Comparison of ENCODE assay signal across 15 mouse cellular contexts in genomic region chr7:34616275-34616674, GRCm38 (mm10). TPM values are rescaled to one million over a fixed set of nuclear protein-coding genes. Genes with fewer than 3 reads are reported as not detected.
DNase-seq lines count a peak whose midpoint lies in the region; ATAC-seq and TF ChIP-seq lines count a peak whose summit lies in the region.
"Had no signal": no experiment of that assay in that cellular context is flagged by ENCODE, and none has a peak within 500 bp of the region (broad histone marks: within the 10 kb centered on the region; RNA-seq: fewer than 3 reads in every experiment).

No protein-coding gene starts in this region.

- H3K27me3 ChIP-seq in hindbrain, postnatal 0 days (ENCODE audit: insufficient read depth, low read length) = no peaks in the 10 kb centered on the region
- no peaks in the 10 kb centered on the region for H3K27me3 ChIP-seq in hindbrain, embryonic 13.5 days
- H3K27me3 ChIP-seq in midbrain, embryonic 11.5 days (ENCODE audit: control insufficient read depth, insufficient read depth, low read length) = no peaks in the 10 kb centered on the region
- H3K27me3 ChIP-seq in midbrain, embryonic 16.5 days (ENCODE audit: control insufficient read depth, insufficient read depth, low read depth, low read length) = no peaks in the 10 kb centered on the region
- H3K27me3 ChIP-seq in stomach, postnatal 0 days (ENCODE audit: control insufficient read depth, insufficient read depth, low read length) = no peaks in the 10 kb centered on the region
- no peaks in the 10 kb centered on the region for H3K27me3 ChIP-seq in hindbrain, embryonic 14.5 days (ENCODE audit: control insufficient read depth, insufficient read depth, low read length)
- H3K27me3 ChIP-seq: forebrain, embryonic 12.5 days; intestine, embryonic 15.5 days; limb, embryonic 13.5 days; stomach, embryonic 15.5 days had no signal

- no peak for ATAC-seq in hindbrain, postnatal 0 days
- no peak for ATAC-seq in hindbrain, embryonic 13.5 days (ENCODE audit: low FRiP score)
- ATAC-seq in midbrain, embryonic 11.5 days (ENCODE audit: low FRiP score) = no peak
- no peak for ATAC-seq in midbrain, embryonic 16.5 days
- ATAC-seq in stomach, postnatal 0 days (ENCODE audit: low FRiP score, low TSS enrichment) = no peak
- ATAC-seq in hindbrain, embryonic 14.5 days (ENCODE audit: low FRiP score) = no peak
- ATAC-seq: intestine, embryonic 15.5 days had no signal

- H3K4me1 ChIP-seq in hindbrain, postnatal 0 days (ENCODE audit: insufficient read depth, low read length) = no peaks in the 10 kb centered on the region
- H3K4me1 ChIP-seq in hindbrain, embryonic 13.5 days (replicated peaks) = no peaks in the 10 kb centered on the region
- no peaks in the 10 kb centered on the region for H3K4me1 ChIP-seq in midbrain, embryonic 11.5 days (ENCODE audit: control insufficient read depth, insufficient read depth, low read length)
- no peaks in the 10 kb centered on the region for H3K4me1 ChIP-seq in midbrain, embryonic 16.5 days (ENCODE audit: control insufficient read depth, insufficient read depth, low read length)
- no peaks in the 10 kb centered on the region for H3K4me1 ChIP-seq in stomach, postnatal 0 days (replicated peaks; ENCODE audit: control insufficient read depth, insufficient read depth)
- no peaks in the 10 kb centered on the region for H3K4me1 ChIP-seq in hindbrain, embryonic 14.5 days (replicated peaks; ENCODE audit: control insufficient read depth, insufficient read depth, low read length)
- H3K4me1 ChIP-seq: forebrain, embryonic 12.5 days; intestine, embryonic 15.5 days; stomach, embryonic 15.5 days had no signal

- peak; percentile 45 for TF ChIP-seq CTCF in hindbrain, postnatal 0 days (IDR thresholded peaks at IDR 0.05; ENCODE audit: low read depth)
- TF ChIP-seq CTCF in stomach, postnatal 0 days (IDR thresholded peaks at IDR 0.05; ENCODE audit: low read depth) = peak; percentile 64

- 92% methylated on average over 2 of the region's 2 CpGs for WGBS in hindbrain, postnatal 0 days
- WGBS in hindbrain, embryonic 13.5 days = 93% methylated on average over 2 of the region's 2 CpGs
- WGBS in midbrain, embryonic 11.5 days = 86% methylated on average over 2 of the region's 2 CpGs
- 91% methylated on average over 2 of the region's 2 CpGs for WGBS in midbrain, embryonic 16.5 days
- WGBS in stomach, postnatal 0 days = 84% methylated on average over 2 of the region's 2 CpGs
- WGBS in hindbrain, embryonic 14.5 days = 94% methylated on average over 2 of the region's 2 CpGs

- H3K9ac ChIP-seq in hindbrain, postnatal 0 days (replicated peaks; ENCODE audit: low read length) = no peak overlapping the region
- no peak overlapping the region for H3K9ac ChIP-seq in hindbrain, embryonic 13.5 days
- no peak overlapping the region for H3K9ac ChIP-seq in midbrain, embryonic 11.5 days (ENCODE audit: low read length)
- H3K9ac ChIP-seq in midbrain, embryonic 16.5 days (ENCODE audit: low read depth, low read length) = no peak overlapping the region
- no peak overlapping the region for H3K9ac ChIP-seq in stomach, postnatal 0 days (ENCODE audit: low read length)
- no peak overlapping the region for H3K9ac ChIP-seq in hindbrain, embryonic 14.5 days
- H3K9ac ChIP-seq: forebrain, embryonic 12.5 days; intestine, embryonic 15.5 days; limb, embryonic 13.5 days; stomach, embryonic 15.5 days had no signal

- H3K4me2 ChIP-seq in hindbrain, postnatal 0 days (ENCODE audit: low read depth, low read length) = no peak overlapping the region
- no peak overlapping the region for H3K4me2 ChIP-seq in hindbrain, embryonic 13.5 days
- H3K4me2 ChIP-seq in midbrain, embryonic 11.5 days = no peak overlapping the region
- H3K4me2 ChIP-seq in midbrain, embryonic 16.5 days (ENCODE audit: low read length) = no peak overlapping the region
- no peak overlapping the region for H3K4me2 ChIP-seq in stomach, postnatal 0 days (replicated peaks; ENCODE audit: low read depth)
- H3K4me2 ChIP-seq in hindbrain, embryonic 14.5 days (replicated peaks) = no peak overlapping the region
- H3K4me2 ChIP-seq: forebrain, embryonic 12.5 days; intestine, embryonic 15.5 days; limb, embryonic 13.5 days; stomach, embryonic 15.5 days had no signal

- no peak for DNase-seq in hindbrain, postnatal 0 days (ENCODE audit: low spot score)
- DNase-seq in midbrain, embryonic 11.5 days (ENCODE audit: low spot score, missing footprints) = peak; percentile 6
- peak; percentile 63 for DNase-seq in R1 (ENCODE audit: low read depth, low spot score)
- no peak for DNase-seq in stomach, postnatal 0 days (ENCODE audit: low spot score)
- no peak for DNase-seq in hindbrain, embryonic 14.5 days (ENCODE audit: low spot score)
- no peak for DNase-seq in frontal cortex, adult 2 months (ENCODE audit: extremely low spot score in 1 of 2, low spot score in 1 of 2)
- DNase-seq: cerebellum, postnatal 14 days; heart, postnatal 14 days had no signal

- TF ChIP-seq EP300 in stomach, postnatal 0 days (optimal IDR thresholded peaks at IDR 0.05) = no peak

- no peak overlapping the region for H3K4me3 ChIP-seq in hindbrain, postnatal 0 days (ENCODE audit: low read length)
- H3K4me3 ChIP-seq in hindbrain, embryonic 13.5 days = no peak overlapping the region
- H3K4me3 ChIP-seq in midbrain, embryonic 11.5 days (ENCODE audit: low read depth, low read length) = no peak overlapping the region
- H3K4me3 ChIP-seq in midbrain, embryonic 16.5 days (ENCODE audit: low read depth, low read length) = no peak overlapping the region
- no peak overlapping the region for H3K4me3 ChIP-seq in stomach, postnatal 0 days (ENCODE audit: low read depth, low read length)
- H3K4me3 ChIP-seq in hindbrain, embryonic 14.5 days (replicated peaks; ENCODE audit: low read length) = no peak overlapping the region
- H3K4me3 ChIP-seq: forebrain, embryonic 12.5 days; intestine, embryonic 15.5 days; limb, embryonic 13.5 days; stomach, embryonic 15.5 days had no signal

- no peak overlapping the region for H3K27ac ChIP-seq in hindbrain, postnatal 0 days
- H3K27ac ChIP-seq in hindbrain, embryonic 13.5 days = no peak overlapping the region
- no peak overlapping the region for H3K27ac ChIP-seq in midbrain, embryonic 11.5 days (ENCODE audit: low read depth, low read length)
- no peak overlapping the region for H3K27ac ChIP-seq in midbrain, embryonic 16.5 days (ENCODE audit: low read length)
- no peak overlapping the region for H3K27ac ChIP-seq in stomach, postnatal 0 days (replicated peaks)
- no peak overlapping the region for H3K27ac ChIP-seq in hindbrain, embryonic 14.5 days
- H3K27ac ChIP-seq: forebrain, embryonic 12.5 days; intestine, embryonic 15.5 days; limb, embryonic 13.5 days; macrophage; stomach, embryonic 15.5 days had no signal

- no peaks in the 10 kb centered on the region for H3K9me3 ChIP-seq in hindbrain, postnatal 0 days (ENCODE audit: low read length)
- H3K9me3 ChIP-seq in hindbrain, embryonic 13.5 days = no peaks in the 10 kb centered on the region
- H3K9me3 ChIP-seq in midbrain, embryonic 11.5 days (ENCODE audit: control insufficient read depth, low read length) = no peaks in the 10 kb centered on the region
- H3K9me3 ChIP-seq in midbrain, embryonic 16.5 days (replicated peaks; ENCODE audit: control insufficient read depth, low read length, poor library complexity, severe bottlenecking) = no peaks in the 10 kb centered on the region
- H3K9me3 ChIP-seq in stomach, postnatal 0 days (ENCODE audit: control insufficient read depth, low read length) = no peaks in the 10 kb centered on the region
- no peaks in the 10 kb centered on the region for H3K9me3 ChIP-seq in hindbrain, embryonic 14.5 days (ENCODE audit: control insufficient read depth, low read length)
- H3K9me3 ChIP-seq: forebrain, embryonic 12.5 days; intestine, embryonic 15.5 days; stomach, embryonic 15.5 days had no signal

- H3K36me3 ChIP-seq in hindbrain, postnatal 0 days (ENCODE audit: insufficient read depth, low read length) = no peaks in the 10 kb centered on the region
- H3K36me3 ChIP-seq in hindbrain, embryonic 13.5 days = no peaks in the 10 kb centered on the region
- no peaks in the 10 kb centered on the region for H3K36me3 ChIP-seq in midbrain, embryonic 11.5 days (ENCODE audit: control insufficient read depth, insufficient read depth, low read length)
- no peaks in the 10 kb centered on the region for H3K36me3 ChIP-seq in midbrain, embryonic 16.5 days (ENCODE audit: control insufficient read depth, insufficient read depth, low read length)
- H3K36me3 ChIP-seq in stomach, postnatal 0 days (ENCODE audit: control insufficient read depth, insufficient read depth, low read length) = no peaks in the 10 kb centered on the region
- no peaks in the 10 kb centered on the region for H3K36me3 ChIP-seq in hindbrain, embryonic 14.5 days (replicated peaks; ENCODE audit: control insufficient read depth, insufficient read depth)
- H3K36me3 ChIP-seq: forebrain, embryonic 12.5 days; intestine, embryonic 15.5 days; limb, embryonic 13.5 days; stomach, embryonic 15.5 days had no signal

RNA-seq across cellular contexts. Expression of gene Kctd15, which starts 40.3 kb away (rescaled TPM):
- 58.7 and 59.7 TPM in 2 replicates for total RNA-seq in hindbrain, postnatal 0 days (2014; rRNA removed)
- 12.6 and 13.2 TPM in 2 replicates for polyA plus RNA-seq in hindbrain, postnatal 0 days (2015; fragmentation: Nextera tagmentation; extraction: Ambion mirVana)
- 33.7 and 36.0 TPM in 2 replicates for polyA plus RNA-seq in hindbrain, embryonic 13.5 days (2015; fragmentation: Nextera tagmentation; extraction: Ambion mirVana)
- polyA plus RNA-seq in midbrain, embryonic 11.5 days (2014; fragmentation: Nextera tagmentation; extraction: Ambion mirVana) = 13.6 and 15.9 TPM in 2 replicates
- 24.8 and 26.5 TPM in 2 replicates for polyA plus RNA-seq in midbrain, embryonic 16.5 days (2015; fragmentation: Nextera tagmentation; extraction: Ambion mirVana)
- polyA plus RNA-seq in stomach, postnatal 0 days (2015; fragmentation: Nextera tagmentation; extraction: Ambion mirVana) = 17.5 and 17.9 TPM in 2 replicates
- 12.3 and 13.0 TPM in 2 replicates for polyA plus RNA-seq in hindbrain, embryonic 14.5 days (2014; fragmentation: Nextera tagmentation; extraction: Ambion mirVana)
- 25.0 and 25.4 TPM in 2 replicates for polyA plus RNA-seq in frontal cortex, adult 2 months (2012; rRNA removed)
- polyA plus RNA-seq: macrophage had no signal

Comparison
In these comparisons a context has a peak if more than half of its experiments do, and no peak if none do; other contexts are left out.
1. DNase-seq: peak in midbrain, embryonic 11.5 days (single experiment) and R1 (single experiment); none in hindbrain, postnatal 0 days (single experiment), stomach, postnatal 0 days (single experiment), hindbrain, embryonic 14.5 days (single experiment) and frontal cortex, adult 2 months (0 of 2).